Mouse (Mus musculus): Measurements from ENCODE around the gene Mgea5.
"Not testable (repeated sequence)": the region's sequence is repeated elsewhere in the genome, so short reads cannot be mapped to it uniquely, and the experiment has no call there.

Gene Mgea5

GRCm38 (mm10) chr19:45783181-45783932, at the start of gene Mgea5:
TSS of gene Mgea5 (minus strand) at chr19:45783837.
- DNase-seq (ENCODE audit: low spot score) = peak; percentile 95

GRCm38 (mm10) chr19:45830679-45831078, 47.0 kb upstream of the Mgea5 start:
- DNase-seq (ENCODE audit: low spot score) = no peak

- no peak for DNase-seq (ENCODE audit: low spot score)
These were observed 44.1 kb upstream of the Mgea5 start for GRCm38 (mm10) chr19:45827736-45828135.

GRCm38 (mm10) chr19:45827125-45827524, 43.5 kb upstream of the Mgea5 start:
- DNase-seq (ENCODE audit: low spot score) = no peak

GRCm38 (mm10) chr19:45826146-45826545, 42.5 kb upstream of the Mgea5 start:
- no peak for DNase-seq (ENCODE audit: low spot score)

- DNase-seq (ENCODE audit: low spot score) = no peak
These were observed 38.2 kb upstream of the Mgea5 start for GRCm38 (mm10) chr19:45821832-45822231.

GRCm38 (mm10) chr19:45817816-45818490, 34.3 kb upstream of the Mgea5 start:
- DNase-seq (ENCODE audit: low spot score) = no peak

- no peak for DNase-seq (ENCODE audit: low spot score)
These were observed 33.1 kb upstream of the Mgea5 start for GRCm38 (mm10) chr19:45816727-45817126.

GRCm38 (mm10) chr19:45815831-45816405, 32.3 kb upstream of the Mgea5 start, which contains the start of gene Kcnip2:
TSS of gene Kcnip2 (minus strand) at chr19:45816061.
- no peak for DNase-seq (ENCODE audit: low spot score)

- no peak for DNase-seq (ENCODE audit: low spot score)
These were observed 31.5 kb upstream of the Mgea5 start for GRCm38 (mm10) chr19:45815170-45815569.

GRCm38 (mm10) chr19:45813801-45814200, 30.2 kb upstream of the Mgea5 start:
- DNase-seq (ENCODE audit: low spot score) = no peak

GRCm38 (mm10) chr19:45813263-45813662, 29.6 kb upstream of the Mgea5 start:
- peak; percentile 85 for DNase-seq (ENCODE audit: low spot score)

GRCm38 (mm10) chr19:45812673-45813252, 29.1 kb upstream of the Mgea5 start:
- no peak for DNase-seq (ENCODE audit: low spot score)

GRCm38 (mm10) chr19:45812115-45812514, 28.5 kb upstream of the Mgea5 start:
- DNase-seq (ENCODE audit: low spot score) = no peak

- DNase-seq (ENCODE audit: low spot score) = no peak
These were observed 27.5 kb upstream of the Mgea5 start for GRCm38 (mm10) chr19:45811028-45811674.

GRCm38 (mm10) chr19:45807732-45808131, 24.1 kb upstream of the Mgea5 start:
- DNase-seq (ENCODE audit: low spot score) = no peak

GRCm38 (mm10) chr19:45805817-45806216, 22.2 kb upstream of the Mgea5 start:
- DNase-seq (ENCODE audit: low spot score) = not testable (repeated sequence)

- no peak for DNase-seq (ENCODE audit: low spot score)
These were observed 21.1 kb upstream of the Mgea5 start for GRCm38 (mm10) chr19:45804593-45805368.

GRCm38 (mm10) chr19:45803408-45803807, 19.8 kb upstream of the Mgea5 start:
- no peak for DNase-seq (ENCODE audit: low spot score)

GRCm38 (mm10) chr19:45802702-45803101, 19.1 kb upstream of the Mgea5 start:
- no peak for DNase-seq (ENCODE audit: low spot score)

GRCm38 (mm10) chr19:45796879-45797278, 13.2 kb upstream of the Mgea5 start:
- no peak for DNase-seq (ENCODE audit: low spot score)
